Mouse (Mus musculus) A20 (cell line): ENCODE measurements around the gene Dlgap4.

ENCODE experiments used
- DNase-seq: peaks from one replicate; pipeline ENCODE4 v3.0.0-alpha.2; 2011; ENCODE audit warnings: low read depth, low spot score

Dlgap4 gene

GRCm38 (mm10) chr2:156613541-156614257 lies at the start of gene Dlgap4:
Dlgap4 (plus strand) TSS chr2:156613705.
- no peak for DNase-seq

GRCm38 (mm10) chr2:156566512-156566911 lies 47.0 kb upstream of the Dlgap4 start:
- no peak for DNase-seq

GRCm38 (mm10) chr2:156568647-156569046 lies 44.9 kb upstream of the Dlgap4 start:
- no peak for DNase-seq

GRCm38 (mm10) chr2:156569261-156569660 lies 44.2 kb upstream of the Dlgap4 start:
- DNase-seq = no peak

GRCm38 (mm10) chr2:156571521-156571920 lies 42.0 kb upstream of the Dlgap4 start:
- DNase-seq = no peak

- no peak for DNase-seq
Measured at GRCm38 (mm10) chr2:156576850-156577587, 36.5 kb upstream of the Dlgap4 start.

GRCm38 (mm10) chr2:156580507-156580906 lies 33.0 kb upstream of the Dlgap4 start:
- DNase-seq = no peak

GRCm38 (mm10) chr2:156581244-156581643 lies 32.3 kb upstream of the Dlgap4 start:
- DNase-seq = no peak

- DNase-seq = no peak
Measured at GRCm38 (mm10) chr2:156582887-156583286, 30.6 kb upstream of the Dlgap4 start.

- DNase-seq = peak; percentile 27
Measured at GRCm38 (mm10) chr2:156584154-156584796, 29.2 kb upstream of the Dlgap4 start.

- DNase-seq = no peak
Measured at GRCm38 (mm10) chr2:156584797-156585471, 28.6 kb upstream of the Dlgap4 start.

GRCm38 (mm10) chr2:156589481-156589880 lies 24.0 kb upstream of the Dlgap4 start:
- no peak for DNase-seq

- DNase-seq = no peak
Measured at GRCm38 (mm10) chr2:156594987-156595490, 18.5 kb upstream of the Dlgap4 start.

- DNase-seq = no peak
Measured at GRCm38 (mm10) chr2:156602581-156602980, 10.9 kb upstream of the Dlgap4 start.

GRCm38 (mm10) chr2:156603671-156604070 lies 9.8 kb upstream of the Dlgap4 start:
- DNase-seq = no peak

- DNase-seq = no peak
Measured at GRCm38 (mm10) chr2:156605144-156605543, 8.4 kb upstream of the Dlgap4 start.

- no peak for DNase-seq
Measured at GRCm38 (mm10) chr2:156605971-156606370, 7.5 kb upstream of the Dlgap4 start.

GRCm38 (mm10) chr2:156613081-156613540 lies 394 bp upstream of the Dlgap4 start:
- no peak for DNase-seq

- no peak for DNase-seq
Measured at GRCm38 (mm10) chr2:156614258-156614556, 702 bp downstream of the Dlgap4 start.

GRCm38 (mm10) chr2:156614661-156615654 lies 1.5 kb downstream of the Dlgap4 start:
- no peak for DNase-seq

- DNase-seq = no peak
Measured at GRCm38 (mm10) chr2:156616513-156616912, 3.0 kb downstream of the Dlgap4 start.
